Mouse (Mus musculus) CD4-positive, CD25-positive, alpha-beta regulatory T cell, adult 9 weeks (primary cell): ENCODE measurements around the gene Cdh4. TPM values are rescaled to one million over a fixed set of nuclear protein-coding genes. Genes with fewer than 3 reads are reported as not detected.

Experiments
- polyA plus RNA-seq: library from polyadenylated mRNA; unstranded; fragments of 100-300 nt; shearing (Covaris generic); gene quantifications from one replicate; pipeline ENCODE4 v1.2.1, GENCODE M21; 2017

Gene Cdh4
- 0.05 TPM for polyA plus RNA-seq

GRCm38 (mm10) chr2:179442191-179442540 lies at the start of gene Cdh4:
Gene Cdh4, plus strand, starts transcription at chr2:179442431.

